Mouse (Mus musculus): ENCODE measurements at regions not wholly inside any gene's neighbourhood (a gene's known extent, or its start where the extent isn't known, plus 50 kb on each side); places are given as distances from the start of the nearest gene placed in this dataset.

DNA sequence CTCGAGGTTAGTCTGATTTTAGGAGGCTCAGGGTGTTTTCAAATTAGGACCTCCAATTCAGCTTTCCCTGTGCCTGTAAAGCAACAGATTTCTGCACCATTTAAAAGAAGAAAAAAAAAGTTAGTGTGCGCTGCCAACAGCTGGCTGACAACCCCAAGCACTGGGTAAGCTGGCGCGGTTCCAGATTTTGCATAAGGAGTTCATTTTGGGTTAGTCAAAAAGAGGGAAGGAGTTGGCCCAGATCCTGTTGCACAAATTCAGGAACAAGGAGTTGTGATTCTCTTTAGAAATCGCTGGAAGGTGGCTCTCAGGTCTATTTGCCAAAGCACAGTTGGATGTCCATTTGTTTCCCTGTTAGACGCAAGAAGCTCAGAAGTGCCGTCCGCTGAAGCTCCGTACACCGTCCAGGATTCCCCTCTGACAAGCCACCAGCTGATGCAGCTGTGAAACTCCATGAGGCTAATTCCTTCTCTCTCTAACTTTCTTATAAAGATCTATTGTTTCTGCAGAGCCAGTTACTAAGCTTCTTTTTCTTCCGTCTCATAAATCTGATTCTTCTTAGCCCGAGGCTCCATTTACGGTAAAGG, 184.6 kb downstream of the Cand1 start:
- peak; percentile 26 for DNase-seq (ENCODE audit: low read depth, low spot score)

DNA sequence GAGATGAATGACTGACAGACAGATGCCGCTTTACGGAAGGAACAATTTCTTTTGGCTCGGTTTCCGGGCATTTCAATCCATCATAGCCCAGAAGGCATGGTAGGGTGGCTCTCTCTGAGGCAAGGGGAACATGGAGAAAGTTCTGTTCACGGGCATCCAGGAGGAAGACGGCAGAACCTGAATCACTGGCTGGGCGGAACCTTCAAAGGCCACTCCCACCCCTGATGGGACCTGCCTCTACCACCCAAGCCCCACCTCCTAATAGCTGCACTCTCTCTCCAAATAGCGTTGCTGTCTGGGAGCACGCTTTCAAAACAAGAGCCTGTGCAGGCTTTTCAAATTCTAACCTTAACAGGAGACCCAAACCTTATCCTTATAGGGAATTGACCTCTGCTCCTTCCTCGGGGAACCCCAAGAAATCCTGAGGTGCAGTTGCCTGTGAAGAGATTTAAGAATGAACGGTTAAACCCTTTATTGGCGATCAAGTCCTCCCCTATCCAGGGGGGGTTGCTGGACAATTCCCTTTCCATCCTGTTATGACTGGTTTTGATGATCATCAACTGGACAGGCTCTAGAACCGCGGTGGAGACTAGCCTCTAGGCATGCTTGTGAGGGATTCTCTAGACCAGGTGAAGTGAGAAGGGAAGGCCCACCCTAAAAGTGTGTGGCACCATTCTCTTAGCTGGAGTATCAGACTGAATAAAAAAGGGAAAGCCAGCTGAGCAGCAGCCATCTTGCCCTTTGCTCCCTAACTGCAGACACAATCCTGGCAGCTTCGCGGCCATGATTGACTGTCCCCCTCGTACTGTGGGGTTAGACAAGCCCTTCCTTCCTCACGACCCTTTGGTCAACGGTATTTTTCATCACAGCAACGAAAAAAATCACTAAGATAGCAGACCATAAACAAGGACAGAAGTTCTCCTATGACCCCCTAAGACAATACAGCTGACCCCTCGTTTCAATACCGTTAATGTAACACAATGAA, 184.5 kb upstream of the Dyrk2 start:
- DNase-seq (ENCODE audit: low read depth, low spot score): no peak

DNA sequence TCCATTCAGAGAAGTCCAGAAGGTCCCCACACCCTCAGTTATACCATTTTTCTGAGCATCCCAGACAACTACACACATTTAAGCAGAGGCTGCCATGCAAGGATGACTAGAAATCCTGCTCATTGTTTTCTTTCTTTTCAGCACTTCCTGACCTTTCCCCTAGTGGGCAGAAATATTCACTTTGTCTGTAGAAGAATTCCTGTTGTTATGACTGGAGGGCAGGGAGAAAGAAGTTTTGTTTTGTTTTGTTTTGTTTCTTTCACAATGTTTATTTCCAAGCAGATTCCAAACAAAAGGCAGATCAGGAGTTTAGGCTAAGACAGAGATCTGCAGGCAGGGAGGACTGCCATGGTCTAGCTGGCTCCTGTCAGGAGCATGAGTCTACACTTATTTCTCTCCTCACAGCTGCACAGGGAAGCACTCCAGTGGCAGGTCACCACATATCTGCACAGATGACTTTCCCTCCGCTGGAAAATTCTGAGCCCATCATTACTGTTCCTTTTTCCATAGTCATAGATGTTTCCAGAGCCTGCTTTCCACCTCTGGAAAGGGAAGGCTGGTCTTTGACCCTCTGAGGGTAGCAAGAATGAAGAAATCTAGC, 182.5 kb upstream of the Dyrk2 start:
- DNase-seq (ENCODE audit: low read depth, low spot score): no peak

DNA sequence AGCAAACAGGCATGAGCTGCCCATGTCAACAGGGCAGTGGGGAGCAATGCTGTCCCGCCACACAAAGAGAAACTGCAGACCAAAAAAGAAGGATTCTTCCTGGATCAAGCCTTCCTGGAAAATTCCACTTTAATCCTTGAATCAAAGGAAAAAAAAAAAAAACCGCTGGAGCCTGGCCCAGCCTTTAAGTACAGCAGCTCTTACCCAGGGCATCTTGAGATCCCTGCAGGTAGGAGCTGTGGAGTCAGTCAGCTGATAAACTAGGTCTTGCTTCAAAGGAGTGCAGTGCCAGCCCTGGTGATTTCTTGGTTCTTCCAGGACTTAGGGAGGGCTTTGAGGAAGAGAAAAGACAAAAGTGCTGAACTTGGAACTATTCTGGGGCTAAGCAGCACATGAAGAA, 181.6 kb upstream of the Dyrk2 start:
- no peak for DNase-seq (ENCODE audit: low read depth, low spot score)

DNA sequence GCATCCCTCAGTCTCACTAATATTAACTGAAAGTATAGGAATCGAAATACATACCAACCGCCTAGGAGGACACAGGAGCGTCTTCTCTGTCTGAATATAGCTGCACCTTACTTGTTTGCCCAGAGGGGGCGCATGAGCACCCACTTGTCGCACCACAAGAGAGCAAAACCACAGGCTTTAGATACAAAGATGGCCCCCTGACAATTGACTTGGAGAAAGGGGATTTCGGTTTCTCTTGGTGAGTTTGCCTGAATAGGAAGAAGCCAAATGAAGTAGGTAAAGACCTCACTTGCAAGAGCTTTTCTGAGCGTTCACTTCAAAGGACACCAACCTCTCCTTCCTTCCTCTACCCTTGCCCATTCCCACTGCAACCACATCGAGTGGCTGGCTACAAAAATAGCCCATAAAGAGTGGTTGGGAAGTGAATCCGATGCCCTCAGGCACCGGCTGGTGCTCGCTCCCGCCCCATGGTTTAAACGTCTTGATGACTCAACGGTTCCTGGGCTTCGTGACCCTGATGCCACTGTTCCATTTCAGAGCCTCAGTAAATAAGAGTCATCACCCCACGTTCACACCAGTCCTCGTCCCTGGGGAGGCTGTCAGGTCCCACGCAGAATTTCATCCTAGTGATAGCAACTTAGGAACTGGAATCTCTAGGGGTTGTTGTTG, 180.1 kb upstream of the Dyrk2 start:
- DNase-seq (ENCODE audit: low read depth, low spot score): no peak

DNA sequence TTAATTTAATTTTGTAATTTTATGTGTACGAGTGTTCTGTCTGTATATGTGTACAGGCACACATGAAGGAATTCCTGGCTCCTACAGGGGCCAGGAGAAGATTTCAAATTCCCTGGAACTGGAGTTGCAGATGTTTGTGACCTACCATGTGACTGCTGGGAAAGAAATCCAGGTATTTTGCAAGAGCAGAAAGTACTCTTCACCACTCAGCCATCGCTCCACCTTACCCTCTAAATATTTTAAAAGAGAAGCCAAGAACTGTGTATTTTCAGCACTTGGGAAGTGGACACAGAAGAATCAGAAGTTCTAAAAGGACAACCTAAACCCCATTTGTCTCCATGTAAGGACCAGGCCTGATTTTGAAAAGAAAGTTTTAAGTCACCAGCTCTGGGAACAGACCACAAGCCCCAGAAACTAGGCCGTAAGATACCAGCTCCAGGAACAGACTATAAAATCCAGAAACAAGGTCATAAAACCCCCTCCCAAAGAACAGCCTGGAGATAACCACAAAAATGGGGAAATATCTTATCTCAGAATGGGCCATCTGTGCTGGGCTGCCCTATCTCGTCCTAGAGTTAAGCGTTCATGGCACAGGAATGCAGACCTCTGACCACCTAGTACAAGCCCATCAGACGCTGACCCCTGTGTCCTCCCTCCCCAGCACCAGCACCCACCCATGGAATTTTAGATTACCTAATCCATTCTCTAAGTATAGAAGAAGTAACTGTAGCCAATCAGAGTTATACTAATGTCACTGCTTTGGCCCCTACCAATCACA, 178.8 kb upstream of the Dyrk2 start:
- DNase-seq (ENCODE audit: low read depth, low spot score): no peak

DNA sequence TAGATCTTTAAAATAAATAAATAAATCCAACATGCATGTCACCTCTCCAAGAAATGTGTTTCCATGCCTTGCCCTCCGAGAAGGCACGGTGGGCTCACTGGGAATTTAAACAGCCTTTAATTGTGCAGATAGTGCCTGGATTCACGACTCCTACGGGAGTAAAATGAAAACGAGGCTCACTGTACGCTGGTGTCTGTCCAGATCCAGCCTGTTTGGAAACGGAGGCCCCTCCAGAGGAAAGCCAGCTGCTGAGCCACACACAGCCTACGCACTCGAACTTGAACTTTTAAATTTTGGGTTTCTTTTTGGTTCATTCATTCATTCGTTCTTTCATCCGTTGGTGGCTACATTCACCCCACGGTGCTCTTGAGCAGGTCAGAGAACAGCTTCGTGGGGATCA, 175.1 kb upstream of the Dyrk2 start:
- no peak for DNase-seq (ENCODE audit: low read depth, low spot score)

DNA sequence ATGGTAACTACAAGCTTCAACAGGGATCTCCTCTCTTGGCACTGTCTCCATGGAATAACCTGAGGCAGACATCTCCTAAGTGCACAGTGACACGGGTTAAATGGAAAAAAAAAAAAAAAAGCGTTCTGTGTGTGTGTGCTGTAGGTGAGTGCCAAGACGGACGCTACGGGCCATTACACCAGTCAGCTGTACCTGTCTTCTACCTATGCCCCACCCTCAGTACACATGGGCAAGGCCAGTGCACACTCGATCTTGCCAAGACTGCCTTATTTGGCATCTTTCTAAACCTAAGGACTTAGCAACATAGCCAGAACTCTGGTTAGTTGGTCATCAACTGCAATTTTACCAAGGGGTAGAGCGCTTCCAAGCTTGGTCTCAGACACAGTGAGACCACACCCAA, 173.1 kb upstream of the Dyrk2 start:
- DNase-seq (ENCODE audit: low read depth, low spot score): no peak

DNA sequence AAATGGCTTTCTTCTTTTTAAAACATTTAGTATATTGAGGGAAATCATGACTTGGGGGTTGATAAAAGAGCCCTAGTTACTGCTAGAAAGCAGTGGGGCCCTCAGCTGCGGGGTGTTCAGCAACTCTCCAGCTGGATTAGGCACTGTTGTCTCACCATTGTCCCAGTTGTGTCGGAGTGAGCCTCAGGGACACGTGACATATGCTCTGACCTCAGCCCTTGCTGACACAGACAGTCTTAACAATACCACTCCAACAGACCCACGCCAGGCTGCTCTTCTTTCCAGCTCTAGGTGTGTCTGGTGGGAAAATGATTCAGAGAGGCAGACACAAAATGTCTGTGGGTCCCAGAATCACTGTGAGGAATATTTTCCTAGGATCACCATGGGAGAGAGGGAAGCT, 170.2 kb upstream of the Dyrk2 start:
- no peak for DNase-seq (ENCODE audit: low read depth, low spot score)

DNA sequence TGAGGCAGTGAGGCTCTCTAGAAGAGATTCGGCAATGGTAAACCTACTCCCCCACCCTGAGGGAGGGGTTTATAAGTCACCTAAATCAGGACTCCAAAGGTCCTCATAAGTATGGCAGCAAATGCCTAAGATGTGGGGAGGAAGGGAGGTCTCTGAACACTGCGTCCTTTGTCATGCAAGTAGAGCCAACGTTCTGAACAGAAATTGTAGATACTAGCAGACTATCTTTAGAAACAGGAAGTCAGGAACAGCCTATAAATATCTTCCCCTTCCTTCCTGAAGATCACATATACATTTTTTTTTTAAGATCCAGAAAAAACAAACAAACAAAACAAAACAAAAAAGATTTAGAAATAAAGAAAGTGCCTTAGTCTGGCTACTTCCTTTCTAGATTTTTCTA, 169.7 kb upstream of the Dyrk2 start:
- no peak for DNase-seq (ENCODE audit: low read depth, low spot score)

DNA sequence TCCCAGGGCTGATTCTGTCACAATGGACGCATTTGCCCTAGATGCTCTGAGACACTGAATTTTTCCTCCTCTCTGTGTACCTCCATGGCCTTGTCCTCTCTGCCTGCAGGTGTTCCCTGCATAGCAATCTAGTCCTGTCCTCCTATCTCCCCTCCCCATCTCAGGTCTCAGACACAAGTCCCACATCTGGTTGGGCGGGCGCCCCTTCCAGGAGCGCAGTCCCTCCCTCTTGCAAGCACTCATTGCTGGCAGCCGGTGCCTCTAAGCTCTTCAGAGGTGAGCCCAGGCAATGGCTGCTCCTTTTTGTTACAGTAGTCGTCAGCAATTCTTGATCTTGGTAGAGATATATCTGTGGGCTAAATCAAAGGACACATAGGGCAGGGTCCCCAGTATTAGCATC, 169.0 kb upstream of the Dyrk2 start:
- no peak for DNase-seq (ENCODE audit: low read depth, low spot score)

DNA sequence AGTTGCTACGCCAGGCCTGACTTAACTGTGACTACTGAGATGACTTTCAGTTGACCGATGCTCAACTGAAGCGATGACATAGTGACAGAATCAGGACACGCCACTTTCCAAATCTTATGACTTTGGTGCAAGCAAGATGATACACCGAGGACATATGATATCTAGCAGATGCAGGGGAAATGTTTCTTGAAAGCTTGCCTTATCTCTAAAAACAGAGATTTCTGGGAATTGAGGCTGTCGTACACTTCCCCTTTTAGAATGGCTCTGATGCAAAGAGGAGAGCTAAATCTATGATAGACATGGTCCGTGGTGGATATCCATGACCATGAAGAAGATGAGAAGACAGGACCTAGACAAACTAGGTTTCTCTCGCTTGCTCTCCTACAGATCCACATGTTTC, 167.8 kb upstream of the Dyrk2 start:
- no peak for DNase-seq (ENCODE audit: low read depth, low spot score)

DNA sequence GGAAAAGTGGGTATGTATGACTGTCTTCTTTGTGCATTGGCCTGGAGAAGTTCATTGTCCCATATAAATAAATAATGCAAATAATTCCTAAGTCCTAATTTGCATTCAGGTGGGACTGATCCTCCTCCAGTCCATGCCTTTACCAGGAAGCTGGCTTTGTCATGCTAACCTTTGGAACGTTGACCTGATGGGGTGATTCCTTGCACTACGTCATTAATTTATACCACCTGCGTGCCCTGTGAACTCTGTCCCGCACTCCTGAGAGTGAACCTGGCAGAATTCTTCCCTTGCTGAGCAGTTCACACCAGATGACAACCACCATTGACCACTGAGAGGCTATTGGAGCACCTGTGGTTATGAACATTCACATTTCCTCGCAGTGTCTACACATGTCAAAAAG, 165.9 kb upstream of the Dyrk2 start:
- no peak for DNase-seq (ENCODE audit: low read depth, low spot score)

DNA sequence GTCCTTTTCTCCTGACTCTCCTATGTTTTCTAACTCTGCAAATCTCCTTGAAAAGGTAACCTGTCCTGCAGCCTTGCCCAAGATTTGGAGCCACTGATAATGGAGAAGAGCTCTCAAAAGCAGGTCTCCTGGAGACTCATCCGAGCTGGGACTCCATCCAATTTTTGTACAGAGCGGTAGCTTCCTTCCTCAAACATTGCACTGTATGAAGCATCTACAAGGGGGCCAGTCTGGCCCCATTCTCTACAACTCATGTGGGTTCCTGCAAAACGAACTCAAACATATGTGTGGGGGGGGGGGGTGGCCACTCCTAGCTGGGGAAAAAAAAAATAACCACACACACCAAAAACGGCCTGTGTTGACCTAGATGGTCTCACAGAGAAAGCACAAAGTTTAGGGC, 164.4 kb upstream of the Dyrk2 start:
- DNase-seq (ENCODE audit: low read depth, low spot score): no peak

DNA sequence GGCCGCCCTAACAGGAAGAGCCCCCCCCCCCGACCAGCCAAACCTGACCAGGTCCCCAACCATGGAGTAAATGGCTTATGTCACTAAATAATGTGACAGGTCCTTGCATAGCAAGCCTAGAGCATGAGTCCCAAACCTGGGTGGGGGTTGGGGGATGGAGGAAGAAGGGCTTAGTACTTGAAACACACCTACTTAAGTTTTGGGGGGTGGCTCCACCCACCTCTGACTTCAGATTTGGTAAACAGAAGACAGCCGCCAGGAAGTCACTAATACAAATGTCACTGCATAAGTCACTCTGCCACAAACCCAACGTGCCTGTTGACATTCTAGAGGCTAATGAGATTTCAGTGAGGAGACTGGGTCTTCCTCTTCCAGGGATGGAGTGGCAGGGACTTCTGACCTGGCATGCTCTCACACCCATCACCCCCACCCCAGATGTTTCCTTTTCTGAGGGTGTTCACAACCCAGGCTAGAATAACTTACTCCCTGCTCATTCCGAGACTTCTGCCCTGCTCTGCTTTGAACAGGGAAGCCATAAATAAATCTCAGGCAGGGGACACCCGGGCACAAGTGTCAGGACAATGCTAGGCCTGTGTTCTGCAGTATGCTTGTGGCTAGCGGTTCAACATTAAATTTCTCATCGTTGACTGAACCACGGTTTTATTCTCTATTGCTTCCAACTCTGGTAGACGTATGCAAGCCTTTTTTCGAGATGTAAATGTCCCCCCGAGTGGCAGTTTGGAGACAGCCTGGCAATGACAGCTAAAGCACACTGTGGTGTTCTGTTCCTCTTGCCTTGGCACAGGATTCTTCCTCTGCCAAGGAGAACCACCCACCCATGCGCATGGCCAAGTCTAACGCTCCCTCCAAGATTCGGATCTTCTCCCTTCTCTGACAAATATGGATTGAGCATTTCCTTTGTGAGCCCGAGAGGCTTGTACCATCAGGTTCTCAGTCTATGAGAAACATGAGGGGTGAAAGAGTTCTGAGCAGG, 161.6 kb upstream of the Dyrk2 start:
- no peak for DNase-seq (ENCODE audit: low read depth, low spot score)

DNA sequence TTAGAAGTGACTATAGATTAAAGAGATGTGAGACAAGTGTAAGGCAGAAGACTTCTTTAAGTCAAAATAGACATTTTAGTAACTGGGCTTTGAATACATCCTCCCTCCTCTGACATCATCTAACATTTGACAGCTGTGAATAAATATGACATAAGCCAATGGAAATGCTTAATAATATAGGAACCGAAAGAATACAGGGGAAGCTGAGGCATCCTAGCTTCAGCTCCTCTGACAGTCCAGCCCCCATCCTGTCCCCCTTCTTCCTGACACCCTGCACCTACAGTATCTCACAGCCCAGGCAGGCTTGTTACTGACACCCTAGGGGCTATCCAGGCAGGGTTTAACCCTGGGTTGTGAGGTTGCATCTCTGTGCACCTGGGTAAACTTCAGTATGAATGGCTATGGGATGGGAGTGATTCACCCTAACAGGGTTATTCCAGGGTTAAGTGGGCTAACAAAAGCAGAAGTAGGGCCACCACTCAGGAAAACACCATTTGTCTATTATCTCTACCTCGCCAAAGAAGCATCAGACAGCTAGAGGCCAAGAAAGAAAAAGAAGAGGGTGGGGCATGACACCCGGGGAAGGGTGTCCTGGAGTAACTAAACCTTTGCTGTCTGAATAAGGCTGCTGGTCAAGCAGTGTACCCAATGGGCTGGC, 158.6 kb upstream of the Dyrk2 start:
- no peak for DNase-seq (ENCODE audit: low read depth, low spot score)

DNA sequence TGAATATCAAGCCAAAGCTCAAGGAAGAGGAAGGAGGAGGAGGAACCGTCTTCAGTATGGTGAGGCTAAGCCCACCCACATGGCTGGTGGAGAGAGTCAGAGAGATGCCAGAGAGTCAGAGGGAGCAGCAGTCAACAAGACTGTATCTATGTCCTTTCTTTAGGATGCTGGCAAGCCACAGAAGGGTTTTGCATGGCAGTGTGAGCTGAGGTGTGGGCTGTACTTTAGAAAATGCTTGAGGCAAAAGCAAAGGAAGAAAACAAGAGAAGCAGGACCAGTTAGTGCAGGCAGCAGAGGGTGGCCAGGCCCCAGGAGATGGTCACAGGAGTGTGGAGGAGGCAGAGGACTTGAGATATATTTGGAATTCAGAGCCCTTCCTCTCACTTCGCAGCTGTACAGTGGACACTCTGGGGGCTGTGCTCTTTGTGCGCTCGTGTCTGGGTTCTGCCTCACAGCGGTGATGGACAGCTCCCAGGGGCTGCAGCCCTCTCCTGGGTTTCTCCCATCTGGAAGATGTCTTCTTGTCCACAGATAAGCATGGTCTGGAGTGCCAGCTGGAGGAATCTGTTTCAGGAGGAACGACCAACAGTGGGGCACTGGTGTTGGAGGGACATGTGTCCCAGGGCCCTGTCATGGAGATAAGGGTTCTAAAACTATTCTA, 157.4 kb upstream of the Dyrk2 start:
- DNase-seq (ENCODE audit: low read depth, low spot score): no peak

DNA sequence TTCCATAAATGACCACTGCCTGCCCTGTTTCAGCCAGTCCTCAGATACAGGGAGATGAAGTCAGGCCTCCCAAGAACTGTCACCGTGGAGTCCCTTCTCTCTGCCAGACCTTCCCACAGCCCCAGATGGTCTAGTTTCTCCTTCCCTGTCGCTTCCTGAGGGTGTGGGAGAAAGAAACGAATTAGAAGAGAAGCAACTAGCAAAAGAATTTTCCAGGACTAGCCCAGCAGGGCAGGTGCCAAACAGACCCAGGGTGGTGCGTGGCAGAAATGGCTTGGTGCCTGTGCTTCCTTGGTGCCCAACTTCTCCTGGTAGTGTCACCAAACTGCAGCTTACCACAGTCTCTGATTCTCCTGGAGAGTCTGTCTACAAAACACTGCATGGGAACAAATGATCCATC, 156.3 kb upstream of the Dyrk2 start:
- no peak for DNase-seq (ENCODE audit: low read depth, low spot score)

DNA sequence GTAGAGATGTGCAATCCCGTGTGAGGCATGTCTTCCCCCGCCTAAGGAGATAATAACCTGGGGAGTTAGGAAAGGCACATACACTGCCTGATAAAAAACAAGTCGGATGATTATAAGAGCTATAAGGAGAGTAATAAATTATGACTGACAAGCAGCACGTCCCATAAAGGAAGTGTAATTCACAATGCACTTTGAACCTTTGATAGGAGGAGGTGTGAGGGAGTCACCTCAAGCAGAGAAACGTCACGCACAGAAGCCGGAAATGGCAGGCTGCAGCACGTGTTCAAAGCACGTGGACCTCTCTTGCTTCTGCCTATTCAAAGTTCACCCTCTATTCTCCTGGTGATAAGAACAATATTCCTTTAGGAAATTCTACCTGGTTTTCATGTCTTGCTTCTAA, 154.4 kb upstream of the Dyrk2 start:
- no peak for DNase-seq (ENCODE audit: low read depth, low spot score)

Measured in embryo, embryonic 11.5 days (tissue).